Mouse (Mus musculus) midbrain, embryonic 12.5 days (tissue): ENCODE measurements around the gene Muc2. TPM values are rescaled to one million over a fixed set of nuclear protein-coding genes. Genes with fewer than 3 reads are reported as not detected.

Experiments
- ATAC-seq: fragments of 200-750 bp; cut with Nextera tagmentation; 2 replicates; pipeline ENCODE4 v1.8.0; 2017; ENCODE audit warnings: low read depth, moderate TSS enrichment, moderate library complexity; ENCODE audit not compliant: low FRiP score
- H3K27ac ChIP-seq: fragments of 300-500 bp; sonication (generic); replicated peaks from 2 replicates; pipeline ENCODE4 v1.5.1; 2016; ENCODE audit warnings: mild to moderate bottlenecking
- H3K27me3 ChIP-seq: fragments of 300-500 bp; sonication (generic); 2 replicates; pipeline ENCODE4 v1.6.1; 2016; ENCODE audit warnings: mild to moderate bottlenecking
- H3K36me3 ChIP-seq: fragments of 300-500 bp; sonication (generic); 2 replicates; pipeline ENCODE4 v1.6.1; 2016
- H3K4me1 ChIP-seq: fragments of 300-500 bp; sonication (generic); 2 replicates; pipeline ENCODE4 v1.6.1; 2016
- H3K4me2 ChIP-seq: fragments of 300-500 bp; sonication (generic); replicated peaks from 2 replicates; pipeline ENCODE4 v1.6.1; 2016; ENCODE audit warnings: mild to moderate bottlenecking, moderate library complexity
- H3K4me3 ChIP-seq: fragments of 300-500 bp; sonication (generic); 2 replicates; pipeline ENCODE4 v1.5.1; 2016; ENCODE audit warnings: mild to moderate bottlenecking
- H3K9ac ChIP-seq: fragments of 300-500 bp; sonication (generic); replicated peaks from 2 replicates; pipeline ENCODE4 v1.6.1; 2016; ENCODE audit warnings: mild to moderate bottlenecking, moderate library complexity
- H3K9me3 ChIP-seq: fragments of 300-500 bp; sonication (generic); 2 replicates; pipeline ENCODE4 v1.6.1; 2016; ENCODE audit warnings: mild to moderate bottlenecking
- WGBS: fragments of 180-500 bp; shearing (Covaris S2); methylation state at CpG from one replicate; pipeline ENCODE4 v1.1.7; 2016; 5-methylcytosine and 5-hydroxymethylcytosine counted together
- polyA plus RNA-seq: library from polyadenylated mRNA; unstranded; fragments of >200 nt; fragmentation: Nextera tagmentation; extraction: Ambion mirVana; gene quantifications from 2 replicates; pipeline ENCODE4 v1.2.1, GENCODE M21; 2016

Muc2 gene
- polyA plus RNA-seq, 1 experiment from 2014 or later = 0.18 TPM

GRCm38 (mm10) chr7:141678922-141679321 lies 11.2 kb upstream of the Muc2 start:
- no peak overlapping the region for H3K4me2 ChIP-seq
- 91% methylated on average over 4 of the region's 4 CpGs for WGBS
- no peaks in the 10 kb centered on the region for H3K36me3 ChIP-seq
- H3K9me3 ChIP-seq = no peaks in the 10 kb centered on the region
- no peak overlapping the region for H3K4me3 ChIP-seq
- no peaks in the 10 kb centered on the region; the same call in 1 of the 2 replicates for H3K27me3 ChIP-seq
- no peak overlapping the region for H3K9ac ChIP-seq
- no peak for ATAC-seq
- H3K27ac ChIP-seq = no peak overlapping the region
- no peaks in the 10 kb centered on the region for H3K4me1 ChIP-seq

- Histone ChIP-seq H3K4me3 (no peak overlapping the region), H3K4me2 (no peak overlapping the region), H3K27ac (no peak overlapping the region), H3K27me3 (peaks cover under 1% of the 10 kb centered on the region; the same call in 1 of the 2 replicates), H3K36me3 (no peaks in the 10 kb centered on the region), H3K9me3 (no peaks in the 10 kb centered on the region), H3K4me1 (no peaks in the 10 kb centered on the region), H3K9ac (no peak overlapping the region)
- 61% methylated on average over 10 of the region's 10 CpGs for WGBS
- ATAC-seq = no peak
These were observed 2.8 kb upstream of the Muc2 start for GRCm38 (mm10) chr7:141687330-141687729.

GRCm38 (mm10) chr7:141693591-141694273 lies 3.6 kb downstream of the Muc2 start:
- Histone ChIP-seq H3K27ac (no peak overlapping the region), H3K4me1 (no peaks in the 10 kb centered on the region), H3K27me3 (peaks cover 11% of the 10 kb centered on the region), H3K4me3 (no peak overlapping the region), H3K4me2 (peak overlapping the region; percentile 24), H3K9ac (no peak overlapping the region), H3K36me3 (no peaks in the 10 kb centered on the region), H3K9me3 (no peaks in the 10 kb centered on the region)
- 71% methylated on average over 30 of the region's 30 CpGs for whole genome bisulfite sequencing
- ATAC-seq = no peak

- peaks cover 11% of the 10 kb centered on the region for H3K27me3 ChIP-seq
- no peaks in the 10 kb centered on the region for H3K36me3 ChIP-seq
- no peak overlapping the region for H3K27ac ChIP-seq
- no peaks in the 10 kb centered on the region for H3K9me3 ChIP-seq
- 86% methylated on average over 5 of the region's 5 CpGs for WGBS
- no peaks in the 10 kb centered on the region for H3K4me1 ChIP-seq
- H3K9ac ChIP-seq = no peak overlapping the region
- no peak for ATAC-seq
- no peak overlapping the region for H3K4me3 ChIP-seq
- H3K4me2 ChIP-seq = no peak overlapping the region
These were observed 4.1 kb downstream of the Muc2 start for GRCm38 (mm10) chr7:141694274-141694639.

- no peak overlapping the region for H3K4me3 ChIP-seq
- H3K36me3 ChIP-seq = no peaks in the 10 kb centered on the region
- ATAC-seq = no peak
- peaks cover 11% of the 10 kb centered on the region for H3K27me3 ChIP-seq
- no peaks in the 10 kb centered on the region for H3K4me1 ChIP-seq
- no peak overlapping the region for H3K27ac ChIP-seq
- no peak overlapping the region for H3K9ac ChIP-seq
- no peaks in the 10 kb centered on the region for H3K9me3 ChIP-seq
- H3K4me2 ChIP-seq = no peak overlapping the region
- WGBS = 83% methylated on average over 13 of the region's 13 CpGs
These were observed 6.4 kb downstream of the Muc2 start for GRCm38 (mm10) chr7:141696538-141696937.

- no peak for ATAC-seq
- no peaks in the 10 kb centered on the region for H3K9me3 ChIP-seq
- H3K9ac ChIP-seq = no peak overlapping the region
- H3K4me3 ChIP-seq = no peak overlapping the region
- no peaks in the 10 kb centered on the region for H3K27me3 ChIP-seq
- no peak overlapping the region for H3K4me2 ChIP-seq
- H3K4me1 ChIP-seq = no peaks in the 10 kb centered on the region
- no peaks in the 10 kb centered on the region for H3K36me3 ChIP-seq
- H3K27ac ChIP-seq = no peak overlapping the region
- 83% methylated on average over 8 of the region's 8 CpGs for WGBS
These were observed 9.5 kb downstream of the Muc2 start for GRCm38 (mm10) chr7:141699556-141700220.

- Histone ChIP-seq H3K27me3 (no peaks in the 10 kb centered on the region), H3K9ac (no peak overlapping the region), H3K27ac (no peak overlapping the region), H3K4me3 (no peak overlapping the region), H3K4me2 (no peak overlapping the region), H3K4me1 (no peaks in the 10 kb centered on the region), H3K9me3 (no peaks in the 10 kb centered on the region), H3K36me3 (no peaks in the 10 kb centered on the region)
- no peak for ATAC-seq
- WGBS = 85% methylated on average over 7 of the region's 7 CpGs
These were observed 57.4 kb downstream of the Muc2 start for GRCm38 (mm10) chr7:141747451-141748100.

- 86% methylated on average over 6 of the region's 6 CpGs for WGBS
- no peak for ATAC-seq
- no peak overlapping the region for H3K4me3 ChIP-seq
These were observed 62.4 kb downstream of the Muc2 start for GRCm38 (mm10) chr7:141752513-141752912.

GRCm38 (mm10) chr7:141755831-141756230 lies 65.7 kb downstream of the Muc2 start:
- H3K4me3 ChIP-seq = no peak overlapping the region
- ATAC-seq = no peak
- no peak overlapping the region for H3K9ac ChIP-seq
- no peak overlapping the region for H3K4me2 ChIP-seq
- WGBS = 48% methylated on average over 4 of the region's 4 CpGs
- H3K27ac ChIP-seq = no peak overlapping the region
- H3K27me3 ChIP-seq = no peaks in the 10 kb centered on the region
- H3K4me1 ChIP-seq = no peaks in the 10 kb centered on the region
- H3K36me3 ChIP-seq = no peaks in the 10 kb centered on the region
- no peaks in the 10 kb centered on the region for H3K9me3 ChIP-seq

More at GRCm38 (mm10) chr7:141752513-141752912, 62.4 kb downstream of the Muc2 start:
- no peaks in the 10 kb centered on the region for H3K27me3 ChIP-seq
- no peak overlapping the region for H3K9ac ChIP-seq
- H3K4me1 ChIP-seq = no peaks in the 10 kb centered on the region
- no peaks in the 10 kb centered on the region for H3K9me3 ChIP-seq
- no peak overlapping the region for H3K27ac ChIP-seq
- H3K36me3 ChIP-seq = no peaks in the 10 kb centered on the region
- no peak overlapping the region for H3K4me2 ChIP-seq

GRCm38 (mm10) chr7:141758291-141758690 lies 68.2 kb downstream of the Muc2 start:
- no peaks in the 10 kb centered on the region for H3K4me1 ChIP-seq
- no peaks in the 10 kb centered on the region for H3K27me3 ChIP-seq
- no peaks in the 10 kb centered on the region for H3K9me3 ChIP-seq
- no peaks in the 10 kb centered on the region for H3K36me3 ChIP-seq
- no peak for ATAC-seq
- H3K27ac ChIP-seq = no peak overlapping the region
- no peak overlapping the region for H3K9ac ChIP-seq
- H3K4me3 ChIP-seq = no peak overlapping the region
- H3K4me2 ChIP-seq = no peak overlapping the region
- WGBS = 68% methylated on average over 4 of the region's 4 CpGs

- 87% methylated on average over 3 of the region's 3 CpGs for WGBS
- H3K4me2 ChIP-seq = no peak overlapping the region
- no peak overlapping the region for H3K9ac ChIP-seq
- H3K4me3 ChIP-seq = no peak overlapping the region
- peaks cover 16% of the 10 kb centered on the region for H3K4me1 ChIP-seq
- no peaks in the 10 kb centered on the region for H3K27me3 ChIP-seq
- H3K9me3 ChIP-seq = no peaks in the 10 kb centered on the region
- ATAC-seq = no peak
- no peak overlapping the region for H3K27ac ChIP-seq
- no peaks in the 10 kb centered on the region for H3K36me3 ChIP-seq
These were observed 80.4 kb downstream of the Muc2 start for GRCm38 (mm10) chr7:141770521-141770920.

GRCm38 (mm10) chr7:141770988-141771387 lies 80.8 kb downstream of the Muc2 start:
- no peaks in the 10 kb centered on the region for H3K36me3 ChIP-seq
- H3K27ac ChIP-seq = no peak overlapping the region
- H3K4me1 ChIP-seq = peaks cover 16% of the 10 kb centered on the region
- no peak for ATAC-seq
- no peaks in the 10 kb centered on the region for H3K27me3 ChIP-seq
- H3K4me2 ChIP-seq = no peak overlapping the region
- no peaks in the 10 kb centered on the region for H3K9me3 ChIP-seq
- 86% methylated on average over 8 of the region's 8 CpGs for WGBS
- no peak overlapping the region for H3K4me3 ChIP-seq
- no peak overlapping the region for H3K9ac ChIP-seq
